Mouse (Mus musculus): ENCODE results near the gene Trim21.

The Trim21 gene

DNA sequence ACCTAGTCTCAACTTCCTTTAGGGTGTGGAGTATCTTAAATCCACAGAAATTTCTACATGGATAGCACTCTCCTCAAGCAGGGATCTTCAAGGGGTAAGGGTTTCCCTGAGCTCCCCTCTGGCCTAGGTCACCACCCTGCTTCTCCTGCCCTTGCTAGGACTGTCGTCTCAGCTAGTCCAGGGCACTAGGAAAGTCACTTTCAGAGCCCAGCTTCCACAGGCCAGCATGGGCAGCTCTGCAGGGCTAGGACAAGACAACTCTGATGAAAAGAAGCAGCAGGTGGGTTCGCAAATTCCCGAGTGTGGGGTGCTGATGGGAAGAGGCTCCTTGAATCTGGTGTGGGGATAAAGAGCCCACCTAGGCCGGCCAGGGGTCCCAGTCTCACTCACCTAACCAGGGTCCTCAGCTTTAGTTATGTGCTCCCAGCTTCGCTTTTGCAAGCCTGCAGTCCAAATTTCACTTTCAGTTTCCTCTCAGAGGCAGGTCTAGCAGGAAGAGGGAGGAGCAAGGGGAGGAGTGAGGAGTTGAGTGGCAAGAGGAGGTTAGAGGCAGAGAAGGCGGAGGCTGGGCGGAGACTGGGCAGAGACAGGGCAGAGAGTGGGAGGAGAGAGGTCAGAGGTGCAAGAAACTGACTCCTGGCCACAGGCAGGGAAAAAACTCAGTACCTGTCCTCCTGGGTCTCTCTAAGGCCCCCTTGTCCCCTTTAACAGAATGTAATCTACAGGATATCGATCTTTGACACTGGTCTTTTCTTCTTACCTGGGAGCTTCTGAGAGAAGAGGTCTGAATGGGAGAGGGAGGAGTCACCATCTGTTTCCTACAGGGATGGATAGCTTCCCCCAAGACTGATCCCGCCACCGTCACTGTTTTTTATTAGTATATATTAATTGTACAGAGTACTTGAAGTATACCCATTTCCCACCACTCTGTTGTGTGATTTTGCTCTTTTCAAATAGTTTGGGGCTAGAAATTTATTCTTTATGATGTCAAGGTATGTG is at the start of gene Trim21:
TSS of gene Trim21 (minus strand) at position 488 of the 999 bp plus-strand sequence.
- DNase-seq (ENCODE audit: low read depth, low spot score) = peak; percentile 89

DNA sequence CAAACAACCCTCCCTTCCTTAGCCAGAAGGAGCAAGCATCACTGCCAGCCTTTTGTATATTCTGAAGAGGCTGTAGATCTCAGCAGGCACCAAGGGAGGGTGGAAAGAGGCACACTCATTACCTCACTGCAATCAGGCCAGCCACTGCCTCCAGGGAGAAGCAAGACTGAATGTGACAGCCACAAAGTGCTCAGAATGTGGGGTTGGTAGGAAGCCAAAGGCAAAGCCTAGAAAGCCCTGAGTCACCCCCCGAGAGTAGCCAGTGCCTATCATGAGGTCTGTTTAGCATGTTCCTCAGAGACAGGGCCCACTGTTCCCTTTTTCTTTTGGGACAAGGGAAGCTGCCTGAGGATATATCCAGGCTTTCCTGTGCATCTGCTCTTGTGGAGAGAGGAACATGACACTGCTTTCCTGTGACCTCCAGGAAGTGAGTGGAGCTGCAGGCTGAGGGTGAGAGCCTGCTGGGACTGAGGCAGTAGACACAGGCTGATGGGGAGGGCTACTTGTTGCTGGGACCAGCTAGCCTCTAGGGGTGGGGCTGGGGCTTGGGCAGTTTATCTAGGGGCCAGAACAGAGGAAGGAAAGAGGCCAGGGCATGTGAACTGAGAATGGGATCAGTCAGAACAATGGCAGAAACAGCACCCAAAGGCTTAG is 32.2 kb upstream of the Trim21 start, which contains the start of gene Olfr552:
TSS of gene Olfr552 (plus strand) at position 393 of the 654 bp plus-strand sequence.
- DNase-seq (ENCODE audit: low read depth, low spot score) = peak; percentile 17

DNA sequence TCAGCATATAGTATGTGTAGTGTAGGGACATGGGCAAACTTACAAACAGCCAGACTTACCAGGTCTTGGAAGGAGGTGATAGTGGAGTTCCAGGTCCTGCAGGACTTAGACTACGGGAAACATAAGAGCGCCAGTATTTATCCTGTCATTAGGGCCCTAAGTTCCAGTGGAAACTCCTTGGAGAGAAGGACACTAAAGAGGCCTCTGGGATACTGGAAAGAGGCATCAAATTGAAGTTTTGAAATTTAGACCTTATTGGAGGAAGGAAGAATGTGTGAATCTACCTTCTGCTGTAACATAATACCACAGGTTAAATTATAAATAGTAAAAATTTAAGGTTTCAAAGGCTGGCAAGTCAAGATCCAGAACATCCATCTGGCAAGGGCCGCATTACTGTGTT is 26.5 kb upstream of the Trim21 start, which contains the start of gene Olfr551:
TSS of gene Olfr551 (minus strand) at position 101 of the 400 bp plus-strand sequence.
- DNase-seq (ENCODE audit: low read depth, low spot score) = no peak

DNA sequence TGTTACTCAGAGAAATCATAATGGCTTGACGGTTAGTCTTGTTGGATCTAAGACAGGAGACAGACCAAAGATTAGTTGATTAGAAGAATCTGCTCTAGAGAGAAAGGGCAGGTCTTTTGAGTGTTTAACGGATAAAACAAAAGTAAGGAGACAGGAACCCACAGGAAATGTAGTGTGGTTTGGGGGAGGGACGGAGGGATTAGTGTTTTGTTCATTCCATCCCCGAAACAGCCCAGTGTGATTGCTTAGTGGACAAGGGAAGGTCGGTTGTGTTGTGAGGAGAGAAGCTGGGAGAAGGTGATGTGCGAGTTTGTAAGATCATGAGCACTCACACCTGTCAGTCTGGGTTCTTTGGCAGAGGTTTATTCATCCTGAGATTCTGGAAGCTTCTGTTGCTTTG is 10.7 kb upstream of the Trim21 start:
- no peak for DNase-seq (ENCODE audit: low read depth, low spot score)

DNA sequence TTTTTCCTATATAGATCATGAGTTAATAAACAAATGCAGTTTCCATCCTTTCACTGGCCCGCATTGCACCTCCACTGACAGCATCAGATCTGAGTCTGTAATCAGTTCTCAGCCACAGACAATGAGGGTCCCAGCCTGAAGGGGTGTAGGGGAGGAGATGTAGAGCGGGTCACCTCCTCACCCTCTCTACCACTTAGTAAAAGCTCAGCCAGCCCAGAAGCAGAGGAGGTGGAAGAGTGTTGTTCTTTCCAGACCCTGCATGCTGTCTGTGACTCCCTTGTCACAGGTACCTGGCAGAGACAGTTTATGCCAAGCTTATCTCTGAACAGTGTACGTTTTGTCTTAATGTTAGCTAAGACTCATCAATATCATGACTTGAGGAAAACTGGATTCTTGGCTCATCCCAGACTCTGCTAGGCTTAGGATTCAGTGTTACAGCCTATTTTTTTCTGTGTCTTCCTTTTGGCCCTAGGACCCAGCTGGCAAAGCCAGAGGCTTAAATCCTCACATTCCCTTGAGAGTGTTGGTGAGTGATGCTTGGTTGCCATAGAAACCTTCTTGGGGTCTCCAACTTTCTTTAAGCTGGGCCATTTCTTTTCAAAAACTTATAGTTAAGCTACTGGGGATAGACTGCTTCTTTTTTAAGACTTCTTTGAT is 8.0 kb upstream of the Trim21 start:
- DNase-seq (ENCODE audit: low read depth, low spot score) = no peak

DNA sequence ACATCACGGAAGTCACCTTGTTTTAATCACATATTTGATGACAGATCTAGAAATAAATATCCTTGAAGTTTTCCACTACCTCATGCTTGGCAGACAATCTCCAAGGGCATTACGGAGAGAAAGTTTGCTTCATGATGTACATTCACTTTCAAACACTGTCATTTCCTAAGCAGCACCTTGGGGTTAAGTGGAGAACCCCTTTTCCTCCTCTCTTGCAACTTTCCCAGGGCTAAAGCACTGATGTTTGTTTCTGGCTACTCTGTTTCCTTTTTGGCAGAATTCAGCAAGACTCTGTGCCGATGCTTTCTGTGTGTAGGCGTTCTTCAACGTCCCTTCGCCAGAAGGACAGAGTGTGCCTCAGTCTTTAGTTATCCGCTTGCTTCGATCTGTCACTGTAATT is 5.9 kb upstream of the Trim21 start, which contains the start of gene Olfr550:
TSS of gene Olfr550 (plus strand) at position 301 of the 400 bp plus-strand sequence.
- no peak for DNase-seq (ENCODE audit: low read depth, low spot score)

DNA sequence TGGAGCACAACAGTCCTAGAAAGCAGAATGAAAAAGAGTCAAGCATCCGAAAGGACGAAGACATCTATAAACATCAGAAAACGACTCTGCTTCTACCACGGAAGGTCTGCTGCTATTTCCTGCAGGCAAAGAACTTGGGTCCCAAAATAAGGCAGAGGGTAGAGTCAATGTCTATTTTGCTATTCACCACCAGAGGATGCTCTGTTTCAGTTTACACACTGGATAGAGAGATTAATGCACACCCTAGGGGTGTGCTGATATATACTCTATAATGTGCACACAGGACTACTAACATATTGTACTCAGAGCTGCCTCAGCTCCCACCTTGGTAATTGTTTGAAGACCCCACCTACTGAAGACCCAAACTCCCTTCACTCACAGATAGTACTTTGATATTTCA is 933 bp upstream of the Trim21 start:
- no peak for DNase-seq (ENCODE audit: low read depth, low spot score)

DNA sequence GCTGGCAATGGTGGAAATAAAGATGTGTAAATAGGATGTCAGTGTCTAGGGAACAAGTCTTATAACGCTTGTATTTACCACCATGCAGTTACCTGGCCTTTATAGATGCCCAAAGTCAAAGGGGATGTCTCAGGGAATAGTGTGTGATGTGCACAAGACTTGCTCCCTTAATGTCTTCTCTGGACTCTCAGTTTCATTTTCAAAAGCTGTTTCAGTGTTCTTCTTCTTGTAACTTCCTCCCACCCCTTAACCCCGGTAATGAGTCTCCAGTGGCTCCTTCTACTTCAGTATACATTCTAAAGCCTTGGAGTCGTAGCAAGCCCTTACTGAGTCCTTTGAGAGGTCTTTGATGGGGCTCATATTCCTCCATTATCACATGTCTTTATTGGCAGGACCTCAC is 12.0 kb downstream of the Trim21 start:
- no peak for DNase-seq (ENCODE audit: low read depth, low spot score)

DNA sequence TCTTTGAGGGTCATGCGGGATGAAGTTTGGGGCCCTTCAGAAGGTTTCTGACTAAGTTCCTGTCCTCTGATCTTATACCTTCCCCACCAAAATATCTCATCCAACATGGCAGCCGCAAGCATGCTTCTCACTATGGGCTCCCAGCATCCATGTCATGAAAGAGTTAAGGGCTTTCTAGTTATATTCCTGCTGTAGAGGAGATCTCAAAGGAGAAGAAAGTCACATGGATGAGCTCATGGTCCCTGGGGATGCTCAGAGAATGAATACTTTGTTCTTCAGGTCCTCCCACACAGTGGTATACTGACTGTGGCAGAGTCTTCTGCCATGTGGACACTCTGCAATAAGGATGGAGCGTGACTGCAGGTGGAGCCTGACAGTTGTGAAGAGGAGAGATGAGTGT is 15.7 kb downstream of the Trim21 start, which contains the start of gene Olfr549:
TSS of gene Olfr549 (plus strand) at position 301 of the 400 bp plus-strand sequence.
- no peak for DNase-seq (ENCODE audit: low read depth, low spot score)

DNA sequence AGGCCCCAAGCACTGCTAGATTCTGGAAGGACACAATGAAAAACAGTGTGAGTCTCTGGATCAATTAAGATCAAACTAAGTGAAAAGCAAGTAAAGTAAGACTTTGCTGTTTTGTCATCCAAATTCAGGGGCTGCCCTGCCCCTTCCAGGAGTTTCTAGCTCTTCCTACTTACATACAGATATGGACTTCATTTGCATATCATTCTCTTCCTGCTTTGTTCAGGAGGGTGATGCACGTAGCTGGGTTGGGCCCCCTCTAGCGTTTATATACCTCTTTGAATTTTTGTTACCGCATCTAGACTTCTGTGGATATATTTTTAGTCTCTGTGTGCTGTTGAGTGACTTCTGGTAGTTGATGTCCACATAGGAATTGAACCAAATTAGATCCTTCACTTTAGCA is 24.0 kb downstream of the Trim21 start:
- no peak for DNase-seq (ENCODE audit: low read depth, low spot score)

DNA sequence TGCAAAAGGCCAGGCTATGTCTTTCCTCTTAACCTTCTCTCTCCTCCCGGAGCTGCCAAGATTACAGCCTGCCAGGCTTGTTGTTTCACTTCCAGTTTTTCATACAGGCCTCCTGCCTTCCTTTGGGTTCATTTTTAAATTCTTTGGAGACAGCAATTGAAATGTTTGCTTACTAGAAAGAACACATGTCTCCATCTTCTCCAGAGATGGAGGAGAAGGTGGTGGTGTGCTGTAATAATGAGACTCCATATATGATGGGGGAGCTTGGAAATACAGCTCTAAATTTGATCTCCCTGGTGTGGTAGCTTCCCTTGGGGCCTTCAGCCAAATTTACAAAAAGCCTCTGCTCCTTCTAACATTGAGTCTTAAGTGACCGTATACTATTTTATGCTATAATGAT is 24.7 kb downstream of the Trim21 start, which contains the start of gene Olfr548-ps1:
TSS of gene Olfr548-ps1 (plus strand) at position 301 of the 400 bp plus-strand sequence.
- DNase-seq (ENCODE audit: low read depth, low spot score) = no peak

DNA sequence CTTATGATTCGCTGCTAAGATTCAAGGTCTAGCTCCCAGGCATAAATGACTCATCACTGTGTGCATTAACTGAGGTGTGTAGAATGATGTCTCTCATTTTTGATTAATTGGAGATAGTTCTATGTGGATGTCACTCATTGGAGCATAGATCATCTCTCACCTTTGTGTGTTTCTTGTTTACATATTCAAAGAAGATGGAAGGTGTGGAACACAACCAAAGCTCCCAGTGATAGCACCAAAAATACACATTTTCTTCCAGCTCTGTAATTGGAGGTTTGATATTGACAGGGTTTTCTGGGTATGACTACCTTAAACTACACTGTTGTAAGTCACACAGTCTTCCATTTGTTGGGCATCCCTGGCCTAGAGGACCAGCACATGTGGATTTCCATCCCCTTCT is 30.8 kb downstream of the Trim21 start, which contains the start of gene Olfr547:
TSS of gene Olfr547 (plus strand) at position 301 of the 400 bp plus-strand sequence.
- DNase-seq (ENCODE audit: low read depth, low spot score) = no peak

DNA sequence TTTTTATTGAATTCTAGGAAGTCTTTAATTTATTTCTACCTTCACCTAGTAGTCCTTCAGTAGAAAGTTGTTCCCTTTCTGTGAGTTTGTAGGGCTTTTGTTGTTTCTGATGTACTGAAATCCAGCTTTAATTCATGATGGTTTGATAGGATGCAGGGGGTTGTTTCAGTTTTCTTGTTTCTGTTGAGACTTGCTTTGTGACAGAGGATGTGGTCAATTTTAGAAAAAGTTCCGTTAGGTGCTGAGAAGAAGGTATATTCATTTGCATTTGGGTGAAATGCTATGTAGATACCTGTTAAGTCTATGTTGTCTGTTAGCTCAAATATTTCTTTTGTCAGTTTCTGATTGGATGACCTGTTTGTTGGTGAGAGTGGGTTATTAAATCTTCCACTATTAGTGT is 36.2 kb downstream of the Trim21 start:
- no peak for DNase-seq (ENCODE audit: low read depth, low spot score)

DNA sequence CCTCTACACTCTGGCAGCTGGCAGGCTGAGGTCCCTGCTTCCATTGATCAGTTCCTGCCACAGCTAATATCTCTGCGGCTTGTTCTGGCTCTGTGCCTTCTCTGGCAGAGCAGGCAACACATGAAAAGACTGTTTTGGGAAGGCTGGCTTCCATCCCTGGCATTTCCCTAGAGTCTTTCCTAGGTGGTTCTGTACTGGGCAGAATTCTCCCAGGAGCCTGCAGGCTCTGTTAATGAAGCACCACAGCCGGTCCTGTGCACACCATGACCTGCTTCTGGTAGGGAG is 48.3 kb downstream of the Trim21 start:
- DNase-seq (ENCODE audit: low read depth, low spot score) = peak; percentile 31

DNA sequence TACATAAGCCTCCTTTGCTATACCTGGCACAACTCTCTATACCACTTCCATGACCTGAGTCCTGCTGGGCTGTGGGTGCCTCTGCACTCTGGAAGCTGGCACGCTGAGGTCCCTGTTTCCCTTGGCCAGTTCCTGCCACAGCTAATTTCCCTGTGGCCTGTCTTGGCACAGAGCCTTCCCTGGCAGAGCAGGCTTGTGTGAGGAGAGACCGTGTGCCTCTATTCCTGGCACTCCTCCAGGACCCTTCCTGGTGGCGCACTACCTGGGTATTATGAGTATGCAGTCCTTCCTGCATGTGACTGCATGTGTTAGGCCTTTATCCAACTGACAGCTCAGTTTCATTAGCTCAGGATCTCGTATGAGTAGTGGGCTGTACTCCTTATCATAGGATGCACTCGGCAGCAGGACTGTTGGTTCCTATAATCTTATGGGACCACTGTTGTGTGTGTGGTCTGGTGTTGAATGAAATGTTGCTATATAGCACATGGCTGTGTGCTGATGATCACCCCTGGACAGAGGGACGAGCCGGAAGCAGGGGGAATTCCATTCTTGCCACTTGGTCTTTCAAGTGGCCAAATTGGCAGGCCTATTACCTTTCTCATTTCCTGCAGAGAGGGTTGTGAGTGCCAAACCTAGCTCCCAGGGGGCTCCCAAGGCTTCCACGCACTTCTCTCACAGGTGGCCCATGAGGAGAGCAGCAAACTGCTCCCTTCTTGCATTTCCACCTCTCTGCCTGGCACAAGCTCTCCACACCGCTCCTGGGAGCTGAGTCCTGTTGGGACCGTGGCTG is 48.8 kb downstream of the Trim21 start:
- DNase-seq (ENCODE audit: low read depth, low spot score) = peak; percentile 65

DNA sequence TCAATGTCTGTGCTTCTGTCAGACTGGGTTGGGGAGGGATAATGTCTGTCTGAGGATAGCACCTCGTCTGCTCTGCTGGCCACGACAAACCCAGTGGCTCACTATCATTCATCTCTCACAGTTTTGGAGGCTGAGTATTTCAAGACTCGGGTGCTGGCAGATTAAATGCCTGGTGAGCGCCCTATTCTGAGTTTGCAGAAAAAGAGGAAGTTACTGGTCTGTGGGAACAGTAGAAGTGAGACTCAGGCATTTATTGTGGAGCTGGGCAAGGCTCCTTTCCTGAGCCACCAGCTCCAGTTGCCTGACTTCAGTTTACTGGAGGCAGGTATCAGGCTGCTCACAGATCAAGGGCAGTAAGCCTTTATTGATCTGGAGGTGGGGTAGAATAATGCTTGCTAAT is 51.1 kb downstream of the Trim21 start:
- no peak for DNase-seq (ENCODE audit: low read depth, low spot score)

DNA sequence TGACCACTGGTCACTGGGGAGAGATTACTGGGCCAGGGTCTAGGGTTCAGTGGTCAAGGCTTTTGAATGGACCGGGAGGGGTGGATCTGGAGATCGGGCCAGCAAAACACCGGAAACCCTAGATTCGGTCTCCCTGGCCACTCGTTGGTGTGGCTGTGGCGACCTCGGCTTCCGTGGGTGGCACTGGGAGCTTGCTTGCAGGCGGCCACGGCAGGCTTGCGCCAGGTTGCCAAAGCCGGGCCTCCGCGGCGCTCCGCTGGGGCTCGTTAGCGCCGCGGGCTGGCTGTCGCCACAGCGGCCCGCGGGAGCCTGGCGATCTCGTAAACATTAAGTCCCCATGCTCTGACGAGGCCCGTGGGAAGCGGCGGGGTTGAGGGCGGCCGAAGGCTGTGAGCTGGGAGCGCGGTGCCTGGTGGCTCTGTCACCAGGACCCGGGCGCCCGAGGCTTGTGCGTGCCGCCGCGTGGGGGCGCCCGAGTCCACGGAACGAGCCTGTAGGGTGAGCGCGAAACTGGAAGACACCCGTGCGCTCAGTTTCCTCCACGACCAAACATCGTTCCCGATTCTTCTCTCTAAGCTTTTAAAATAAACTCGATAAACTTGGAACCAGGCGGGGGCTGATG is 52.4 kb downstream of the Trim21 start:
- DNase-seq (ENCODE audit: low read depth, low spot score) = peak; percentile 84

DNA sequence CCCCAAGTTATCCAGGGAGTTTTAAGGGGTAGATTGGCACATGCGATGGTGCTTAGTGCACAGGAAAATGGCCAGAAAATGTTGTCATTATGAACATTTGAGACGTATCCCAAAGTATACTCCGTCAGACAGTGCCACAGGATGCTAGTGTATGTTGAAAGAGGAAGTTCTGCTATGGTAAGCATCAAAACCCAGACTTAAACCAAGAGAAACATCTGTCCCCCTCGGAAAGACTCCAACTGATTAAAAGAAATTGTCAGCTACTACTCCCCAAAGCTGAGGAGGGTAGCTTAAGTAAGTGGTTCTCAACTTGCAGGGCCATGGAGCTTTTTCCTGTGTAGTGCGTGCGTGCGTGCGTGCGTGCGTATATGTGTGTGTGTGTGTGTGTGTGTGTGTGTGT is 53.4 kb downstream of the Trim21 start:
- no peak for DNase-seq (ENCODE audit: low read depth, low spot score)

DNA sequence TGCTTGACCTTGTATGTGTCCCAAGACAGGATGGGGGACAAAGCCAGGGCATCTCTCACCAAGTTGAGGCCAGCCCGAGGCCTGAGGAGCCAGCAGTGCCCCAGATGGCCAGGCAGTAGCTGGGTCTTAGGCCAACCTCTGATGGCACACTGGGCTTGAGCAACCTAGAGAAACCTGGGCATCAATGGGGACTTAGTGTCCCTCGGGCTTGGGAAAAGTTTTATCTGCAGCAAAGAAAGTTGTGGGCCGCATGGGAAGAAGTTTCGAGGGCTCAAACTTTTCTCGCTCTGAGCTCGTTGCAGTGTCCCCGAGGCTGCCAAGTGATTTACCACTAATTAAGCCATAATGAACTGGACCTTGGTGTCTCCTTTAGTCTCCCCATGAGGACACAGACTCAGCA is 55.6 kb downstream of the Trim21 start:
- no peak for DNase-seq (ENCODE audit: low read depth, low spot score)

DNA sequence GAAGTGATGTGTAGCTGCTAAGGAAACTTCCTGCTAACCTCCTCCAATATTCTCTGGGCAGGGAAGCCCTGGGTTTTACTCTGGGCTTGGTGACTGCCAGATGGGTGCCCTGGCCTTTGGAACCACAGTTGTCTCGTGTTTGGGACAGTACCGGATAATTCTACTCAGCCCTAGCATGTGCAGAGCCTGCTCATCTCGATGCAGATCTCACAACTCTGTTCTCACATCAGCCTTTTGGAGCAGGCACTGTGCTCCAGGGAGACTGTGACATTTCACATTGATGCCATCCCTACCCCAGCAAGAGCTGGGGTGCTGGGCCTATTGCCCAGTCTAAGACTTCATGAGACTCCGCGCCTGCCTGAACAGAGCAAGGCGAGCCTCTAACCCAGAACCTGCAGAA is 56.6 kb downstream of the Trim21 start:
- DNase-seq (ENCODE audit: low read depth, low spot score) = no peak

DNA sequence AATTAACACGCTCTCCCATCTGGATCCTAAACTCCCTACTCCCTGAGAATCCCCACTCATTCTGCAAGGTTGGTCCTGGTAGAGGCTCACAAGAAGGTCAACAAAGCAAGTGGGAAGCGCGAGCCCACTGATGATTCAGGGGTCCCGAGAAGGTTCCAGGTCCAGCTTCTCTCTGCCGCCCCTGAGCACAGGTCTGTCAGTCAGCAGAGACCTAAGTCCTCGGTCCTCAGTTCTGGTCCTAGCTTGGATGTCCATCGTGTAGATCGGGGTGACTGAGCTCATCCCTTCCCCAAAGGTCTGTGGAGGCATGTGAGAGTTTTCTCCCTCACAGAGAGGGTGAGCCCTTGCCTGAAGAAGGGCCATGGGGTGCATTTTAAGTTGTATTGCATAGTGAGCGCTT is 57.2 kb downstream of the Trim21 start:
- DNase-seq (ENCODE audit: low read depth, low spot score) = no peak
